Mouse (Mus musculus) midbrain, embryonic 15.5 days (tissue): ENCODE measurements at regions not wholly inside any gene's neighbourhood (a gene's known extent, or its start where the extent isn't known, plus 50 kb on each side); places are given as distances from the start of the nearest gene placed in this dataset.

Source experiments
- ATAC-seq: fragments of 200-750 bp; cut with Nextera tagmentation; replicated peaks from 2 replicates; pipeline ENCODE4 v1.8.0; 2017; ENCODE audit warnings: moderate TSS enrichment
- H3K27ac ChIP-seq: fragments of 300-500 bp; sonication (generic); 2 replicates; pipeline ENCODE4 v1.5.1; 2015; ENCODE audit warnings: mild to moderate bottlenecking, inconsistent platforms
- H3K27me3 ChIP-seq: fragments of 300-500 bp; sonication (generic); replicated peaks from 2 replicates; pipeline ENCODE4 v1.6.1; 2015; ENCODE audit warnings: inconsistent platforms
- H3K36me3 ChIP-seq: fragments of 300-500 bp; sonication (generic); replicated peaks from 2 replicates; pipeline ENCODE4 v1.6.1; 2015; ENCODE audit warnings: inconsistent platforms
- H3K4me1 ChIP-seq: fragments of 300-500 bp; sonication (generic); 2 replicates; pipeline ENCODE4 v1.6.1; 2015; ENCODE audit warnings: inconsistent platforms
- H3K4me2 ChIP-seq: fragments of 300-500 bp; sonication (generic); 2 replicates; pipeline ENCODE4 v1.6.1; 2015; ENCODE audit warnings: inconsistent platforms, mild to moderate bottlenecking, moderate library complexity
- H3K4me3 ChIP-seq: fragments of 300-500 bp; sonication (generic); 2 replicates; pipeline ENCODE4 v1.5.1; 2015; ENCODE audit warnings: mild to moderate bottlenecking, inconsistent platforms
- H3K9ac ChIP-seq: fragments of 300-500 bp; sonication (generic); 2 replicates; pipeline ENCODE4 v1.6.1; 2015; ENCODE audit warnings: mild to moderate bottlenecking, inconsistent platforms
- H3K9me3 ChIP-seq: fragments of 300-500 bp; sonication (generic); 2 replicates; pipeline ENCODE4 v1.6.1; 2016; ENCODE audit warnings: inconsistent platforms
- WGBS: fragments of 180-500 bp; shearing (Covaris S2); methylation state at CpG from one replicate; pipeline ENCODE4 v1.1.7; 2015; ENCODE audit warnings: mixed read lengths; 5-methylcytosine and 5-hydroxymethylcytosine counted together

GRCm38 (mm10) chr15:25059347-25059746 is 354.2 kb downstream of the Basp1 start:
- Histone ChIP-seq H3K36me3 (no peaks in the 10 kb centered on the region), H3K4me1 (no peaks in the 10 kb centered on the region), H3K27ac (no peak overlapping the region), H3K4me2 (no peak overlapping the region), H3K9me3 (no peaks in the 10 kb centered on the region), H3K27me3 (no peaks in the 10 kb centered on the region), H3K4me3 (no peak overlapping the region), H3K9ac (no peak overlapping the region)
- ATAC-seq = no peak

- Histone ChIP-seq H3K9ac (no peak overlapping the region), H3K9me3 (no peaks in the 10 kb centered on the region), H3K27me3 (no peaks in the 10 kb centered on the region), H3K4me2 (no peak overlapping the region), H3K27ac (no peak overlapping the region), H3K4me1 (no peaks in the 10 kb centered on the region), H3K4me3 (no peak overlapping the region), H3K36me3 (no peaks in the 10 kb centered on the region)
- ATAC-seq = no peak
- WGBS = 45% methylated on average over 1 of the region's 1 CpGs
Measured at GRCm38 (mm10) chr15:25047875-25048274, 365.7 kb downstream of the Basp1 start.

GRCm38 (mm10) chr15:25046514-25047138 is 366.9 kb downstream of the Basp1 start:
- no peaks in the 10 kb centered on the region for H3K36me3 ChIP-seq
- no peaks in the 10 kb centered on the region for H3K9me3 ChIP-seq
- no peak overlapping the region for H3K4me2 ChIP-seq
- no peak overlapping the region for H3K4me3 ChIP-seq
- ATAC-seq = no peak
- H3K9ac ChIP-seq = no peak overlapping the region
- no peak overlapping the region for H3K27ac ChIP-seq
- H3K27me3 ChIP-seq = no peaks in the 10 kb centered on the region
- H3K4me1 ChIP-seq = no peaks in the 10 kb centered on the region
- WGBS = 45% methylated on average over 5 of the region's 5 CpGs

- H3K4me1 ChIP-seq = no peaks in the 10 kb centered on the region
- 94% methylated on average over 3 of the region's 3 CpGs for WGBS
- no peak for ATAC-seq
Measured at GRCm38 (mm10) chr15:25036231-25036630, 377.3 kb downstream of the Basp1 start.

GRCm38 (mm10) chr15:25027865-25028264 is 385.7 kb downstream of the Basp1 start:
- Histone ChIP-seq H3K36me3 (no peaks in the 10 kb centered on the region), H3K4me2 (peak overlapping the region; percentile 20; the same call in 1 of the 2 replicates), H3K9ac (no peak overlapping the region), H3K4me1 (peaks cover 23% of the 10 kb centered on the region), H3K27me3 (no peaks in the 10 kb centered on the region), H3K9me3 (no peaks in the 10 kb centered on the region), H3K4me3 (no peak overlapping the region), H3K27ac (peak overlapping the region; percentile 62)
- ATAC-seq = no peak
- 42% methylated on average over 8 of the region's 8 CpGs for WGBS

More at GRCm38 (mm10) chr15:25036231-25036630, 377.3 kb downstream of the Basp1 start:
- H3K4me3 ChIP-seq = no peak overlapping the region
- H3K36me3 ChIP-seq = no peaks in the 10 kb centered on the region
- no peaks in the 10 kb centered on the region for H3K27me3 ChIP-seq
- no peak overlapping the region for H3K4me2 ChIP-seq
- H3K9ac ChIP-seq = no peak overlapping the region
- H3K27ac ChIP-seq = no peak overlapping the region
- no peaks in the 10 kb centered on the region for H3K9me3 ChIP-seq

- H3K4me1 ChIP-seq = peaks cover 23% of the 10 kb centered on the region
- H3K9me3 ChIP-seq = no peaks in the 10 kb centered on the region
- H3K36me3 ChIP-seq = no peaks in the 10 kb centered on the region
- no peaks in the 10 kb centered on the region for H3K27me3 ChIP-seq
- peak overlapping the region; percentile 92 for H3K27ac ChIP-seq
- peak; percentile 89 for ATAC-seq
- WGBS = 2% methylated on average over 15 of the region's 15 CpGs
- H3K4me3 ChIP-seq = peak overlapping the region; percentile 36
- peak overlapping the region; percentile 55 for H3K4me2 ChIP-seq
- H3K9ac ChIP-seq = peak overlapping the region; percentile 50
Measured at GRCm38 (mm10) chr15:25026786-25027461, 386.6 kb downstream of the Basp1 start.

- Histone ChIP-seq H3K4me1 (peaks cover 23% of the 10 kb centered on the region), H3K9ac (no peak overlapping the region), H3K27ac (peak overlapping the region; percentile 92), H3K4me2 (peak overlapping the region; percentile 55), H3K4me3 (peak overlapping the region; percentile 36), H3K27me3 (no peaks in the 10 kb centered on the region), H3K9me3 (no peaks in the 10 kb centered on the region), H3K36me3 (no peaks in the 10 kb centered on the region)
- 6% methylated on average over 8 of the region's 8 CpGs for WGBS
- peak; percentile 72 for ATAC-seq
Measured at GRCm38 (mm10) chr15:25026351-25026750, 387.2 kb downstream of the Basp1 start.

- H3K4me1 ChIP-seq = peaks cover 42% of the 10 kb centered on the region
- H3K4me3 ChIP-seq = no peak overlapping the region
- 37% methylated on average over 3 of the region's 3 CpGs for WGBS
- peak; percentile 31; the same call in 1 of the 2 replicates for ATAC-seq
- peak overlapping the region; percentile 86 for H3K27ac ChIP-seq
- no peak overlapping the region for H3K4me2 ChIP-seq
- no peak overlapping the region for H3K9ac ChIP-seq
- no peaks in the 10 kb centered on the region for H3K36me3 ChIP-seq
- no peaks in the 10 kb centered on the region for H3K9me3 ChIP-seq
- H3K27me3 ChIP-seq = no peaks in the 10 kb centered on the region
Measured at GRCm38 (mm10) chr15:25020916-25021315, 392.6 kb downstream of the Basp1 start.

- H3K27ac ChIP-seq = peak overlapping the region; percentile 86
- peaks cover 36% of the 10 kb centered on the region for H3K4me1 ChIP-seq
- H3K9ac ChIP-seq = peak overlapping the region; percentile 7; the same call in 1 of the 2 replicates
- no peaks in the 10 kb centered on the region for H3K36me3 ChIP-seq
- WGBS = 43% methylated on average over 12 of the region's 12 CpGs
- no peaks in the 10 kb centered on the region for H3K9me3 ChIP-seq
- H3K4me2 ChIP-seq = peak overlapping the region; percentile 39
- H3K27me3 ChIP-seq = no peaks in the 10 kb centered on the region
- no peak overlapping the region for H3K4me3 ChIP-seq
- peak; percentile 97 for ATAC-seq
Measured at GRCm38 (mm10) chr15:25019352-25019941, 394.1 kb downstream of the Basp1 start.

GRCm38 (mm10) chr15:25018937-25019336 is 394.6 kb downstream of the Basp1 start:
- Histone ChIP-seq H3K4me2 (peak overlapping the region; percentile 39), H3K27ac (peak overlapping the region; percentile 86), H3K9ac (0 out of 2 replicates have a peak overlapping the region, but pooled peaks have one; percentile 6), H3K4me1 (peaks cover 36% of the 10 kb centered on the region), H3K9me3 (no peaks in the 10 kb centered on the region), H3K36me3 (no peaks in the 10 kb centered on the region), H3K27me3 (no peaks in the 10 kb centered on the region), H3K4me3 (no peak overlapping the region)
- ATAC-seq = peak; percentile 43
- 66% methylated on average over 3 of the region's 3 CpGs for WGBS

GRCm38 (mm10) chr15:25007720-25008119 is 405.8 kb downstream of the Basp1 start:
- 91% methylated on average over 2 of the region's 2 CpGs for WGBS
- H3K4me3 ChIP-seq = no peak overlapping the region
- ATAC-seq = no peak
- no peak overlapping the region for H3K9ac ChIP-seq
- no peak overlapping the region for H3K27ac ChIP-seq
- H3K9me3 ChIP-seq = no peaks in the 10 kb centered on the region
- H3K36me3 ChIP-seq = no peaks in the 10 kb centered on the region
- H3K4me1 ChIP-seq = no peaks in the 10 kb centered on the region
- H3K27me3 ChIP-seq = no peaks in the 10 kb centered on the region
- no peak overlapping the region for H3K4me2 ChIP-seq

- no peak for ATAC-seq
- Histone ChIP-seq H3K4me2 (no peak overlapping the region), H3K27ac (no peak overlapping the region), H3K9me3 (no peaks in the 10 kb centered on the region), H3K9ac (no peak overlapping the region), H3K36me3 (no peaks in the 10 kb centered on the region), H3K4me3 (no peak overlapping the region), H3K4me1 (no peaks in the 10 kb centered on the region), H3K27me3 (no peaks in the 10 kb centered on the region)
- 84% methylated on average over 3 of the region's 3 CpGs for WGBS
Measured at GRCm38 (mm10) chr15:25000171-25000570, 413.4 kb downstream of the Basp1 start.
